Mouse (Mus musculus) ES-Bruce4 (cell line): ENCODE data around the gene Apol9b. TPM values are rescaled to one million over a fixed set of nuclear protein-coding genes. Genes with fewer than 3 reads are reported as not detected.
"Not testable (repeated sequence)": the region's sequence is repeated elsewhere in the genome, so short reads cannot be mapped to it uniquely, and the experiment has no call there.

ENCODE experiments used
- H3K27ac ChIP-seq: 2 replicates; pipeline ENCODE4 v1.5.1; 2012; ENCODE audit warnings: low read length, inconsistent platforms; ENCODE audit not compliant: insufficient read depth
- H3K27me3 ChIP-seq: 2 replicates; pipeline ENCODE4 v1.6.1; 2012; ENCODE audit warnings: mild to moderate bottlenecking, low read length, inconsistent platforms; ENCODE audit not compliant: control insufficient read depth, poor library complexity, insufficient read depth, severe bottlenecking
- H3K36me3 ChIP-seq: 2 replicates; pipeline ENCODE4 v1.6.1; 2012; ENCODE audit warnings: inconsistent platforms, mild to moderate bottlenecking, low read length, moderate library complexity; ENCODE audit not compliant: control insufficient read depth, poor library complexity, insufficient read depth, severe bottlenecking
- H3K4me1 ChIP-seq: one replicate; pipeline ENCODE4 v1.8.1; 2011; ENCODE audit warnings: low read length; ENCODE audit not compliant: control insufficient read depth, insufficient read depth
- H3K4me3 ChIP-seq: 2 replicates; pipeline ENCODE4 v1.5.1; 2011; ENCODE audit warnings: low read depth, mild to moderate bottlenecking, low read length
- H3K9ac ChIP-seq: 2 replicates; pipeline ENCODE4 v1.6.1; 2012; ENCODE audit warnings: low read depth, mild to moderate bottlenecking, inconsistent platforms; ENCODE audit not compliant: poor library complexity, severe bottlenecking
- H3K9me3 ChIP-seq: replicated peaks from 2 replicates; pipeline ENCODE4 v1.6.1; 2012; ENCODE audit warnings: mild to moderate bottlenecking, low read length, inconsistent platforms; ENCODE audit not compliant: control insufficient read depth, poor library complexity, insufficient read depth, severe bottlenecking
- CTCF ChIP-seq: IDR thresholded peaks from one replicate; pipeline ENCODE4 v1.8.1; 2011; ENCODE audit warnings: low read depth, low read length
- polyA plus RNA-seq: library from polyadenylated mRNA; stranded (reverse); fragments of >200 nt; gene quantifications from 2 replicates; pipeline ENCODE4 v1.2.4, GENCODE M21; 2011; ENCODE audit warnings: low read depth; ENCODE audit not compliant: missing spikeins, insufficient read depth, insufficient read length

The Apol9b gene
- not detected in 2 replicates for polyA plus RNA-seq

- not testable (repeated sequence) for H3K4me3 ChIP-seq, H3K27me3 ChIP-seq, H3K9me3 ChIP-seq, H3K36me3 ChIP-seq, H3K27ac ChIP-seq, H3K9ac ChIP-seq, H3K4me1 ChIP-seq
These were observed at the start of gene Apol9b for GRCm38 (mm10) chr15:77728739-77729138. Gene Apol9b, plus strand, starts transcription at chr15:77729039.

DNA sequence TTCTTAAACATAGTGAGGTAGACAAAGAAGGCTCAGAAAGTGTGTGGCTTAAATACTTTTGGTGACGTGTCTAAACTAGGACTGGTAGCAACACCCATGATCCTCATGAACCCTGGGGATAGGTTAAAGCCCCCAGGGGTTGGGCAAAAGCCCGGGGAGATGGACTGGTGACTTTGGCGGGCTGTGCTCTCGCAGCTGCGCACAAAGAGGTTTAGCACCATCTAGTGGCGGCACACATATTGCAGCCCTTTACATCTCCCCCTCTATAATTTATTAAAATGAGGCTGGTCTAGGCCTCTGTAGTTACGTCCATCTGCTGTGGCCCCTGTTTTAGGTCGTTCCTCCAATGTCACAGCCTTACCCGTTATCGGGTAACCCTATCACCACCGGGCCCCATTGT is 44.9 kb upstream of the Apol9b start:
- peak; percentile 45 for TF ChIP-seq CTCF
- not testable (repeated sequence) for H3K36me3 ChIP-seq, H3K27me3 ChIP-seq, H3K9ac ChIP-seq, H3K9me3 ChIP-seq, H3K27ac ChIP-seq, H3K4me3 ChIP-seq, H3K4me1 ChIP-seq

GRCm38 (mm10) chr15:77691532-77692311 is 37.1 kb upstream of the Apol9b start:
- not testable (repeated sequence) for H3K9me3 ChIP-seq, H3K36me3 ChIP-seq, H3K9ac ChIP-seq, H3K27me3 ChIP-seq, H3K27ac ChIP-seq, H3K4me1 ChIP-seq
- H3K4me3 ChIP-seq = peak overlapping the region; percentile 25; the same call in 1 of the 2 replicates

- H3K27ac ChIP-seq, H3K4me3 ChIP-seq, H3K36me3 ChIP-seq, H3K27me3 ChIP-seq, H3K9me3 ChIP-seq, H3K4me1 ChIP-seq, H3K9ac ChIP-seq: not testable (repeated sequence)
- TF ChIP-seq CTCF = peak; percentile 51
These were observed 34.0 kb upstream of the Apol9b start for GRCm38 (mm10) chr15:77694687-77695295.

- not testable (repeated sequence) for H3K9ac ChIP-seq, H3K27me3 ChIP-seq, H3K36me3 ChIP-seq, H3K27ac ChIP-seq, H3K9me3 ChIP-seq, H3K4me3 ChIP-seq, H3K4me1 ChIP-seq
These were observed 30.2 kb upstream of the Apol9b start, which contains the start of gene Apol7e for GRCm38 (mm10) chr15:77698656-77699055. Gene Apol7e, plus strand, starts transcription at chr15:77698857.

DNA sequence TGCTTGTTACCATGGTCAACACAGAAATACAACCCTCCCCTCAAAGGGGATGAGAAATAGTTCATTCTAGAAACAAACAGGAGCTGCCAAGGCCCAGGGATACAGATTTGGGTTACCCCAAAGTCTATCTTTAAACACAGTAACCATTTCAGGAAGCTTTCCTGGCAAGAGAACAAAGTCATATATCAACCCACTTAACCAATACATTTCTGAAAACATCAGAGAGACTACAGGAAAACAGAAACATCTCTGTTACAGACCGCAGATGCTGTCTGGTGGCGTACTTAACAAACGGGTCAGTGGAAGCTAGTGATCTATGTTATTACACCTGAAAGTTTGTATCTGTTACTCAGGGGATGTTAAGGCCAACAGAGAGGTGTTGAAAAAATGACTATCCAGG is 23.5 kb upstream of the Apol9b start:
- H3K9me3 ChIP-seq, H3K4me1 ChIP-seq, H3K9ac ChIP-seq, H3K27ac ChIP-seq, H3K27me3 ChIP-seq, H3K4me3 ChIP-seq, H3K36me3 ChIP-seq: not testable (repeated sequence)

DNA sequence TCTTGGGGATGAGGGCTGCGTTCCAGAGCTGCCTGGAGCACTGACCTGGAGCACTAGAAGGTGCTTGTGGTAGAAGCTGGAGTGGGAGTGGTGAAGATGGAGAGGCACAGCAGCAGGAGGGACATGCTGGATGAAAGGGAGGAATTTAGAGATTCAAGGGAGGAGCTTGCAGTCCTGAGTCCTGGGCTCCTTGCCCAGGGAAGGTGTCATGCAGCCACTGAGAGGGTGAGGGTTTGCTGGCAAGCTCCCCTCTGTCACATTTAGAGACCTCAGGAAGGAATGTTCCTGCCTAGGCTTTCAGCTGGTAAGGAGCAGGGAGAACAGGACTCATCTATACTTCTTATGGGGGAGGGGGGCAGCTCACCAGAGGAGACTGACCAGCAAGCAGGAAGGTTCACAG is 19.9 kb upstream of the Apol9b start:
- not testable (repeated sequence) for H3K27me3 ChIP-seq, H3K4me1 ChIP-seq, H3K9ac ChIP-seq, H3K4me3 ChIP-seq, H3K9me3 ChIP-seq, H3K27ac ChIP-seq, H3K36me3 ChIP-seq

GRCm38 (mm10) chr15:77718240-77718639 is 10.6 kb upstream of the Apol9b start:
- H3K27me3 ChIP-seq = not testable (repeated sequence)

DNA sequence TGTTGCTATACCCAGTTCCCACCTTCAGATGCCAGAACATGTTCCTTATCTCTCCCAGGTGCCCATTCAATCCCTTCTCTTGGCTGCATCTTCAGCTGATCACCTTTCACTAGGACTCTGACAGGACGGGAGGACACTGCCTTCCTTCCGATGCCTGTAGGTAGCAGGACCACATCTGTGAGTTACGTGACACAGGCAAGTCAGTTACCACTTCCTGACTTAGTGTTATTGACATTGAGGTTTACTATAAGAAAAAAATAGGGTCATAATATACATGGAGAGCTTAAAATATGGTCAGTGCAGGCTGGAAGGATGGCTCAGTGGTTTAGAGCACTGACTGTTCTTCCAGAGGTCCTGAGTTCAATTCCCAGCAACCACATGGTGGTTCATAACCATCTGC is 7.3 kb upstream of the Apol9b start:
- H3K9ac ChIP-seq, H3K9me3 ChIP-seq, H3K36me3 ChIP-seq, H3K4me3 ChIP-seq, H3K4me1 ChIP-seq, H3K27ac ChIP-seq, H3K27me3 ChIP-seq: not testable (repeated sequence)

More at GRCm38 (mm10) chr15:77718240-77718639, 10.6 kb upstream of the Apol9b start:
- H3K27ac ChIP-seq, H3K4me3 ChIP-seq, H3K9ac ChIP-seq, H3K36me3 ChIP-seq, H3K4me1 ChIP-seq, H3K9me3 ChIP-seq: not testable (repeated sequence)
